Mouse (Mus musculus): Measurements from ENCODE around the gene Aip. TPM values are rescaled to one million over a fixed set of nuclear protein-coding genes. Genes with fewer than 3 reads are reported as not detected.
"Not testable (repeated sequence)": the region's sequence is repeated elsewhere in the genome, so short reads cannot be mapped to it uniquely, and the experiment has no call there.

Gene Aip
- polyA plus RNA-seq, 1 experiment from 2014 or later, result 84.3 TPM

DNA sequence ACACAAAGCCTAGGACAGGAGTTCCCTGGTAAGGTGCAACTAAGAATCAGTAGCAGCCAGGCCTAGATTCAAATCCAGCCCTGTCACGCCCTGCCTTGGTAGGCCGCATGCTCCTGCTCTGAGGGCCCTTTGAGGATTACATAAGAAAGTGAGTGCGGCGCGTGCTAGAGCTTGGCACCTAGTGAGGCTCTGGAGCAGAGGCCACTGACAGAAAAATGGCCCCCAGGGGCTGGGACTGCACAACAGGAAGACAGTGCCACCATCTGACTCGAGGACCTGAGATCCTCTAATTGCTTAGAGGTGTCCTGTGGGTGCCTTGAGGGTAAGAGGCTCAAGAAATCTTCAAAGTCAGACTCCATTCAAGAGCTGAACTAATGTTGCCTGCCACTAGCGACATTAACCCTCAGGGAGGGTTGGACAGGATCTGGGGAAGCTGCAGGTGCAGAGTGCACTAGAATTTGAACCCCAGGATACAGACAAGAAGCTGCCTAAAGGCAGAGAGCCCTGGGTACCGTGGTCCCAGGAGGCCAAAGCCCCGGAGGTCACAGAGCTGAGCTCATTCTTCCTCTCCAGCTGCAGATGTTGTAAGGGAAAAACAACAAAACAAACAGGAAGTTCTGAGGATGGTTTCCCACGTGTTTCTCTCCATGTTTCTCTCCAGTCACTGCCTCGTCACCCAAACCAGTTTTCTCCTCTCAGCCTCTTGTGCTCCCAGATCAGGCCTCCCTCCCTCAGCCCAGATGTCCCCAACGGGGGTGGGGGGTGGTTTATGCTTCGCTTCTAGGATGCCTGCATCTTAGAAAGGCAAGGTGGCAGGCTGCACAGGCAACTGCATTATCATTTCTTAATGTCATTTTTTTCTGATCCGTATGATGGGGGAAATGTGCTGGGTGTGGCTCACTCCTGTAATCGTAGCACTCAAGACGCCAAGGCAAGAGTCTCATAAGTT, 19.2 kb upstream of the Aip start:
- Histone ChIP-seq H3K27ac (replicated peaks) (no peak overlapping the region), H3K9ac (no peak overlapping the region), H3K27me3 (replicated peaks) (no peaks in the 10 kb centered on the region), H3K4me2 (no peak overlapping the region), H3K4me3 (no peak overlapping the region), H3K9me3 (peaks cover 5% of the 10 kb centered on the region; the same call in 1 of the 2 replicates), H3K4me1 (peaks cover 17% of the 10 kb centered on the region), H3K36me3 (peaks cover 1% of the 10 kb centered on the region)
- no peak for ATAC-seq (ENCODE audit: extremely low read depth, insufficient number of reproducible peaks, low FRiP score, low TSS enrichment)
- 74% methylated on average over 16 of the region's 16 CpGs for WGBS

DNA sequence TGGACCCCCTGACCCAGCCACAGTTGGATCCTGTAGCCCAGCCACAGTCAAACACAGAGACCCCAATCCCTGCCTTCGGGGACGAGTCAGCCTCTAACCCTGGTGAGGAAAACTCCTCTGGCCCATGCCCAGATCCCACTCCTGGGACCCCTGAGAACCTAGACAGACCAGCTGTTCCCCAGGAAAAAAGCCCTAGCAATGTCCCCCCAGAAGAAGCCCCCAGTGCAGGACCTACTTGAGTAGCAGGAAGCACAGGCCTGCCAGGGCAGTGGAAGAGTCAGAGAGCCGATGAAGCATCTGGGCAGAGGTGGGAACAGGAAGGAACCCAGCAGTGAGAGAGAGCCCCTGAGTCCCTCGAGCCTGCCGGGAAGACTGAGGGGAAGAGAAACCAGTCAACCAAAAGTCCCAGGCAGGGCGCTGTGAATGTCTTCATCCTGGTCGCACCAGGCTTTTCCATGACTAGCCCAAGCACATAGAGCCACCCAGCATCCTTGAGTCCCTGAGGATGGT, 18.2 kb upstream of the Aip start, which contains the start of gene Cabp4:
Cabp4 (minus strand) TSS at position 275 of the 510 bp plus-strand sequence.
- H3K4me3 ChIP-seq, result no peak within 1 kb of the TSS
- H3K9ac ChIP-seq, result no peak within 1 kb of the TSS
- no peak within 1 kb of the TSS for H3K27ac ChIP-seq (replicated peaks)
- H3K9me3 ChIP-seq, result peaks cover 5% of the 10 kb centered on the region; the same call in 1 of the 2 replicates
- 0 out of 2 replicates have a peak, but pooled peaks cover 4% of the 10 kb centered on the region for H3K27me3 ChIP-seq (replicated peaks)
- H3K4me2 ChIP-seq, result no peak within 1 kb of the TSS
- WGBS, result 67% methylated on average over 7 of the region's 7 CpGs
- H3K36me3 ChIP-seq, result no peaks in the 10 kb centered on the region
- no peak for ATAC-seq (ENCODE audit: extremely low read depth, insufficient number of reproducible peaks, low FRiP score, low TSS enrichment)
- H3K4me1 ChIP-seq, result peaks cover 8% of the 10 kb centered on the region

DNA sequence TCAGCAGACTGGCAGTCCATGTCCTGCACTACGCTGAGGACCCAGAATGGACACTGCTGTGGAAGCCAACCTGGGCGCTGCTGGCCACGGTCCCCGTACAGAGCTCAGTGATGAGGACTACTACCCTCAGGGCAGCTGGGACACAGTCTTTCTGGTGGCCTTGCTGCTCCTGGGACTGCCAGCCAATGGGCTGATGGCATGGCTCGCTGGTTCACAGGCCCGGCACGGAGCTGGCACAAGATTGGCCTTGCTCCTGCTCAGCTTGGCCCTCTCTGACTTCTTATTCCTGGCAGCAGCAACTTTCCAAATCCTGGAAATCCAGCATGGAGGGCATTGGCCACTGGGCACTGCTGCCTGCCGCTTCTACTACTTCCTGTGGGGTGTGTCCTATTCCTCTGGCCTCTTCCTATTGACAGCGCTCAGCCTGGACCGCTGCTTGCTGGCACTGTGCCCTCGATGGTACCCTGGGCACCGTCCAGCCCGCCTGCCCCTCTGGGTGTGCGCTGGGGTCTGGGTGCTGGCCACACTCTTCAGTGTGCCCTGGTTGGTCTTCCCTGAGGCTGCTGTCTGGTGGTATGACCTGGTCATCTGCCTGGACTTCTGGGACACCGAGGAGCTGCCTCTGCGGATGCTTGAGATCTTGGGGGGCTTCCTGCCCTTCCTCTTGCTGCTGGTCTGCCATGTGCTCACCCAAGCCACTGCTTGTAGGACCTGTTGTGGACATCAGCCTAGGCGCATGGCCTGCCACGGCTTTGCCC, 16.9 kb upstream of the Aip start:
- Histone ChIP-seq H3K9me3 (peaks cover 5% of the 10 kb centered on the region; the same call in 1 of the 2 replicates), H3K36me3 (no peaks in the 10 kb centered on the region), H3K4me3 (no peak overlapping the region), H3K4me2 (no peak overlapping the region), H3K27me3 (replicated peaks) (0 out of 2 replicates have a peak, but pooled peaks cover 9% of the 10 kb centered on the region), H3K27ac (replicated peaks) (no peak overlapping the region), H3K9ac (no peak overlapping the region), H3K4me1 (peaks cover 3% of the 10 kb centered on the region; the same call in 1 of the 2 replicates)
- ATAC-seq (ENCODE audit: extremely low read depth, insufficient number of reproducible peaks, low FRiP score, low TSS enrichment), result no peak
- 85% methylated on average over 18 of the region's 18 CpGs for WGBS

DNA sequence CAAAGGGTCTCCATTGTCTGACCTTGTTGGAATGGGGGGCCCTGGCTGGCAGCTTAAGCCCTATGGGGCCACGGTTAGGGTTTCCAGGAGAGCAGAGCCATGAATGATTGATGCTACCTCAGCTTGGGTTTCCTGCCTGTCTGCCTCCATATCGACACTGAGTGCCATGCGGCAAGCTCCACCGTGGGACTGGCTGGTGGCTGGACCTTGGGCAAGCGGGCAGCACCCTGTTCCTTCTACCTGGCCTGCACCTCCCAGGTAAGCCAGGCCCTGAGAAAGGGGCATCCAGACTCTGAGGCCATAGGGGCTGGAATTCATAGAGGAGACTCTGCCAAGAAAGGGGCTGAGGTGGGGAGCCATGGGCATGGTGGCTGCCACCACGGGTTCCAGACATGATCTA, 14.5 kb upstream of the Aip start:
- H3K9ac ChIP-seq, result no peak overlapping the region; the same call in none of the 2 replicates
- H3K4me3 ChIP-seq, result no peak overlapping the region
- H3K36me3 ChIP-seq, result no peaks in the 10 kb centered on the region
- 71% methylated on average over 6 of the region's 6 CpGs for WGBS
- H3K27me3 ChIP-seq (replicated peaks), result peaks cover 19% of the 10 kb centered on the region; the same call in 1 of the 2 replicates
- 0 out of 2 replicates have a peak, but pooled peaks cover 3% of the 10 kb centered on the region for H3K4me1 ChIP-seq
- H3K9me3 ChIP-seq, result no peaks in the 10 kb centered on the region
- no peak overlapping the region for H3K4me2 ChIP-seq
- ATAC-seq (ENCODE audit: extremely low read depth, insufficient number of reproducible peaks, low FRiP score, low TSS enrichment), result no peak
- no peak overlapping the region for H3K27ac ChIP-seq (replicated peaks)

DNA sequence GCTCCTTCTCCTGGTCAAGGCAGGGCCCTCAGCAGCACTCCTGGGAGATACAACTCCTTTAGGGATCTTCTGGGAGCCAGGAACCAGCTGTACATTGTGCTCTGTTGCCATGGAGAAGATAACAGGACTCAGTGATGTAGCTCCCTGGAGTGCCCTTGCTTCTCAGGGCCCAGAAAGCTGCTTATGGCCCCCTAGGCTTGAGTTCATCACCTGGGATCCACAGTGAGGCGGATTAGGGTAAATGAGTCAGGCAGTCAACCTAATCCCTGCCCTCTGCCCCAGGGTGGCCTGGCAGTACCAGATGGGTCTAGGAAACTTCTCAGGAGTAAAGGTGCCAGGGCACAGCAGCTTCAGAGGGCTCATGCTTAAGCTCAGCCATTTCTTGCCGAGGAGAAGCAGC, 13.8 kb upstream of the Aip start, which contains the start of gene Gpr152:
Gpr152 (plus strand) TSS at position 342 of the 400 bp plus-strand sequence.
- Histone ChIP-seq H3K9ac (peak within 1 kb of the TSS; percentile 28), H3K27ac (replicated peaks) (no peak within 1 kb of the TSS), H3K4me2 (no peak within 1 kb of the TSS), H3K4me1 (0 out of 2 replicates have a peak, but pooled peaks cover 3% of the 10 kb centered on the region), H3K36me3 (no peaks in the 10 kb centered on the region), H3K4me3 (no peak within 1 kb of the TSS), H3K27me3 (replicated peaks) (peaks cover 19% of the 10 kb centered on the region; the same call in 1 of the 2 replicates), H3K9me3 (no peaks in the 10 kb centered on the region)
- ATAC-seq (ENCODE audit: extremely low read depth, insufficient number of reproducible peaks, low FRiP score, low TSS enrichment), result no peak
- WGBS, result 77% methylated on average over 2 of the region's 2 CpGs

DNA sequence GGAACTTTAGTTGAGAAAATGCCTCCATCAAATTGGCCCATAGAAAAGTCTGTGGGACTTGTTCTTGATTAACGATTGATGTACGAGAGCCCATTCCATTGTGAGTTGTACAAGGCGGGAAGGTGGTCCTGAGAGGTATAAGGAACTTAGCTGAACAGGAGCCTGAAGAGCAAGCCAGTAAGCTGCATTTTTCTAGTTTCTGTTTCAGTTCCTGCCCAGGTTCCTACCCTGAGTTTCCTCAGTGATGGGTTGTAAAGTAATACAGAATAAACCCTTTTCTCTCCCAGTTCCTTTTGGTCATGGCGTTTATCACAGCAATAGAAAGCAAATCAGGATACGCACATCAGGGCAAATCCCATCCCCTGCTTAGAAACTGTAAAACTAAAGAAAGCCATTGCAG, 12.3 kb upstream of the Aip start:
- H3K36me3 ChIP-seq, result peaks cover 7% of the 10 kb centered on the region
- no peaks in the 10 kb centered on the region for H3K9me3 ChIP-seq
- peaks cover 19% of the 10 kb centered on the region; the same call in 1 of the 2 replicates for H3K27me3 ChIP-seq (replicated peaks)
- H3K27ac ChIP-seq (replicated peaks), result no peak overlapping the region
- H3K4me1 ChIP-seq, result 0 out of 2 replicates have a peak, but pooled peaks cover 3% of the 10 kb centered on the region
- no peak for ATAC-seq (ENCODE audit: extremely low read depth, insufficient number of reproducible peaks, low FRiP score, low TSS enrichment)
- no peak overlapping the region for H3K4me2 ChIP-seq
- no peak overlapping the region for H3K4me3 ChIP-seq
- WGBS, result 79% methylated on average over 5 of the region's 5 CpGs
- no peak overlapping the region for H3K9ac ChIP-seq

DNA sequence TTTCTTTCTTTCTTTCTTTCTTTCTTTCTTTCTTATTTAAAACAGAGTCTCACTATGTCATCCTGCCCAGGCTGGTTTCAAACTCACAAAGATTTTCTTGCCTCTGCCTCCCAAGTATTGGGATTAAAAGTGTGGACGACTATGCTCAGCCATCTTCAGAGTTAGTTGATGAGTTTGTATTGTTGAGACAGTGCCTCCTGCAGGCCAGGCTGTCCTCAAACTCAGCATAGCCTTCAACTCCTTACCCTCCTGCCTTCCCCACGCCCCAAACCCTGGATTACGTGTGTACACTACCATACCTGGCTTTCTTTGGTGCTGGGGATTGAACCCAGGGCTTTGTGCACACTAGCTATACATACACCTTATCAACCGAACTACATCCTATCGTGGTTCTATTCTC, 10.8 kb upstream of the Aip start:
- Histone ChIP-seq H3K9me3 (no peaks in the 10 kb centered on the region), H3K27me3 (replicated peaks) (peaks cover 19% of the 10 kb centered on the region; the same call in 1 of the 2 replicates)
- WGBS, result 70% methylated on average over 5 of the region's 5 CpGs

DNA sequence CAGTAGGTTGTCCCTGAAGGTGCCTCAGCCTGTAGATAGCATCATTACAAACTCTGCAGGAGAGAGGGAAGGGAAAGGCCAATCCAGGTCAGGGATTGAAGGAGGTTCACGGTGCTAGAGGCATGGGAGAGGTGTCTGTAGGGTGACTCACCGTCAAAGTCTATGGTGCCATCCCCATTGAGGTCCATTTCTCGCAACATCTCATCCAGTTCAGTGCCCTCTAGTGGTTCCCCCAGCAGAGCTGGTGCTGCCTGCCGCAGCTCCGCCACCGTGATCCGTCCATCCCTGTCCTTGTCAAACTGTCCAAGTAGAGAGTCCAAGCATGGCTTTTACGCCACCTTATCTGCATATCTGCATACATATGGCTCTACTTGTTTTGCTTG, 10.3 kb upstream of the Aip start:
- not testable (repeated sequence) for H3K4me3 ChIP-seq; H3K9ac ChIP-seq; ATAC-seq (ENCODE audit: extremely low read depth, insufficient number of reproducible peaks, low FRiP score, low TSS enrichment); H3K4me1 ChIP-seq; H3K27ac ChIP-seq (replicated peaks); H3K9me3 ChIP-seq; H3K4me2 ChIP-seq
- Histone ChIP-seq H3K27me3 (replicated peaks) (peaks cover 19% of the 10 kb centered on the region; the same call in 1 of the 2 replicates), H3K36me3 (peaks cover 26% of the 10 kb centered on the region)
- 15% methylated on average over 8 of the region's 8 CpGs for WGBS

More for the DNA sequence above, 10.8 kb upstream of the Aip start:
- H3K27ac ChIP-seq (replicated peaks), result no peak overlapping the region
- H3K9ac ChIP-seq, result no peak overlapping the region
- H3K4me3 ChIP-seq, result no peak overlapping the region
- no peak overlapping the region for H3K4me2 ChIP-seq
- no peak for ATAC-seq (ENCODE audit: extremely low read depth, insufficient number of reproducible peaks, low FRiP score, low TSS enrichment)
- 0 out of 2 replicates have a peak, but pooled peaks cover 3% of the 10 kb centered on the region for H3K4me1 ChIP-seq
- peaks cover 21% of the 10 kb centered on the region for H3K36me3 ChIP-seq

DNA sequence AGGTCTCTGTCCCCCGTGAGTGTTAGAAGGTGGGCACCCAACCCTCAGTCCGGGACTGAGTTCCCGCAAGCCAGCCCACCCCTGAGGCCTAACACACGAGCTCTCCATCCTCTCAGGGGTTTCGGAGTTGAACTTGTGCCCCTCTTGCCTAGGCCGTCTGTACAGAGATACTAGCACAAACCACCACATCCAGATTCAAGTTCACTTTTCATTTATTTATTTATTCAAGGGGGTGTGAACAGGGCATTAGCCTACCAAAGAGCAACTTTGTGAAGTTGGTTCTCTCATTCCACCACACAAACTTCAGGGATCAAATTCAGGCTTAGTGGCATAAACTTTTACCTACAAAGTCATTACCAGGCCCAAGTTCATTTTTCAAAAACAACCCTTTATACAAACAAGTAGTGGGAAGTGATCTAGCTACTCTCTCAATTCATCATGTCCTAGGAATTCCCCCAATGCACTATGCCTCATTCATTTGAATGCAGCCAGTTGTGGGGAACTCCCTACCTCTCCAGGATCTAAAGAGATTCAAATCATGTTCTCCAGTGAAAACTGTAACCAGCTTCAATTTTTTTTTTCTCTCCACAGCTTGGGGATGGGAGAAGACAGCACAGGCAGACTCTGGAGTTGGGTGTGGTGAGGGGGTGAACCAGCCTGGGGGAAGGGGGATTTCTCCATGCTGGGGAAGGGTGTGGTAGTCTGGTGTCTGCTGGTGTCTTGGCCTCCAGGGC, 9.7 kb upstream of the Aip start:
- not testable (repeated sequence) for H3K27ac ChIP-seq (replicated peaks); H3K4me2 ChIP-seq; H3K4me3 ChIP-seq; H3K9ac ChIP-seq; H3K4me1 ChIP-seq; H3K9me3 ChIP-seq; ATAC-seq (ENCODE audit: extremely low read depth, insufficient number of reproducible peaks, low FRiP score, low TSS enrichment)
- H3K27me3 ChIP-seq (replicated peaks), result peaks cover 19% of the 10 kb centered on the region; the same call in 1 of the 2 replicates
- WGBS, result 83% methylated on average over 6 of the region's 6 CpGs
- H3K36me3 ChIP-seq, result peaks cover 28% of the 10 kb centered on the region

DNA sequence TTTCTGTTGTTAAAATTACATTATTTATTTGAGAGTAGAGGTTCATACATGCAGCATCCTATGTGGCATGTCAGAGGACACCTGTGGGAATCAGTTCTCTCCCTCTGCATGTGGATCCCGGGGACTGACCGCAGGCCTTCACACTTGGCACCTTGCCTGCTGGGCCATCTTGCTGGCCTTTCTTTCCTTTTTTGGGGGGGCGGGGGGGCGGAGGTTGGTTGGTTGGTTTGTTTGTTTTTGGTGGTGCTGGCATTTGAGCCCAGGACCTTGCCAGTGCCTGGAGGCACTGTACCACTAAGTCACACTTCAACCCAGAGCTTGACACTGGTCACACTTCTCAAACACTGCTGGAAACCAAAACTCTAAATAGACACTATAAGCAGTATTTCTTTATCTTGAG, 8.7 kb upstream of the Aip start:
- H3K36me3 ChIP-seq, result peaks cover 37% of the 10 kb centered on the region
- no peak overlapping the region for H3K27ac ChIP-seq (replicated peaks)
- H3K4me3 ChIP-seq, result no peak overlapping the region
- 81% methylated on average over 4 of the region's 4 CpGs for WGBS
- ATAC-seq (ENCODE audit: extremely low read depth, insufficient number of reproducible peaks, low FRiP score, low TSS enrichment), result no peak
- no peaks in the 10 kb centered on the region for H3K9me3 ChIP-seq
- peaks cover 17% of the 10 kb centered on the region; the same call in 1 of the 2 replicates for H3K27me3 ChIP-seq (replicated peaks)
- H3K4me2 ChIP-seq, result no peak overlapping the region
- no peak overlapping the region for H3K9ac ChIP-seq
- H3K4me1 ChIP-seq, result peaks cover 11% of the 10 kb centered on the region

Measured in heart, embryonic 13.5 days (tissue).